Mouse (Mus musculus): Measurements from ENCODE around the gene Fer1l4.

- no peak for TF ChIP-seq POLR2A (IDR thresholded peaks at IDR 0.05; ENCODE audit: insufficient read depth, low read length)
- TF ChIP-seq CTCF (IDR thresholded peaks at IDR 0.05; ENCODE audit: low read depth, low read length), result no peak
Measured at GRCm38 (mm10) chr2:156077461-156077860, 24.7 kb upstream of the Fer1l4 start.
